Mouse (Mus musculus): ENCODE measurements around the gene Psg27. TPM values are rescaled to one million over a fixed set of nuclear protein-coding genes. Genes with fewer than 3 reads are reported as not detected.
"Not testable (repeated sequence)": the region's sequence is repeated elsewhere in the genome, so short reads cannot be mapped to it uniquely, and the experiment has no call there.

Gene Psg27
- total RNA-seq (2021) (not detected), polyA plus RNA-seq (2012; rRNA removed) (not detected in 2 replicates)
- long read RNA-seq: 0 reads

GRCm38 (mm10) chr7:18567205-18567604 is at the start of gene Psg27:
Psg27 (minus strand) TSS chr7:18567305.
- TF ChIP-seq CTCF (IDR thresholded peaks at IDR 0.05) (no peak), POLR2A (IDR thresholded peaks at IDR 0.05; ENCODE audit: insufficient read depth, low read depth, low read length) (no peak), EP300 (IDR thresholded peaks at IDR 0.05; ENCODE audit: insufficient read depth, low read depth, low read length) (no peak)
- intact Hi-C loops (cut with DNase I): no loop called here
- no peak within 1 kb of the TSS for H3K9ac ChIP-seq (ENCODE audit: low read depth, low read length)

GRCm38 (mm10) chr7:18616401-18616800 is 49.3 kb upstream of the Psg27 start, which contains the start of gene Psg23:
Psg23 (minus strand) TSS chr7:18616501.
- H3K4me3 ChIP-seq; H3K27me3 ChIP-seq (ENCODE audit: control insufficient read depth, insufficient read depth, low read length); intact Hi-C loops (cut with DNase I); DNase-seq; H3K79me2 ChIP-seq (replicated peaks; ENCODE audit: control insufficient read depth, insufficient read depth, low read length); H3K9ac ChIP-seq (ENCODE audit: low read depth, low read length); H3K36me3 ChIP-seq (ENCODE audit: control insufficient read depth, insufficient read depth, low read length); H3K27ac ChIP-seq; H3K4me1 ChIP-seq (ENCODE audit: control insufficient read depth, insufficient read depth, low read length): not testable (repeated sequence)
- 44% methylated on average over 2 of the region's 2 CpGs for WGBS

More at GRCm38 (mm10) chr7:18567205-18567604, at the start of gene Psg27:
- Histone ChIP-seq H3K4me3 (no peak within 1 kb of the TSS), H3K79me2 (replicated peaks; ENCODE audit: control insufficient read depth, insufficient read depth, low read length) (no peaks in the 10 kb centered on the region), H3K4me1 (ENCODE audit: control insufficient read depth, insufficient read depth, low read length) (no peaks in the 10 kb centered on the region), H3K27ac (no peak within 1 kb of the TSS), H3K27me3 (ENCODE audit: control insufficient read depth, insufficient read depth, low read length) (no peaks in the 10 kb centered on the region), H3K36me3 (ENCODE audit: control insufficient read depth, insufficient read depth, low read length) (no peaks in the 10 kb centered on the region)
- no peak for DNase-seq
- 81% methylated on average over 3 of the region's 3 CpGs for WGBS

GRCm38 (mm10) chr7:18559850-18560249 is 7.3 kb downstream of the Psg27 start:
- TF ChIP-seq EP300 (IDR thresholded peaks at IDR 0.05; ENCODE audit: insufficient read depth, low read depth, low read length) (no peak), POLR2A (IDR thresholded peaks at IDR 0.05; ENCODE audit: insufficient read depth, low read depth, low read length) (no peak), CTCF (IDR thresholded peaks at IDR 0.05) (no peak)
- Histone ChIP-seq H3K4me3 (no peak overlapping the region), H3K27me3 (ENCODE audit: control insufficient read depth, insufficient read depth, low read length) (no peaks in the 10 kb centered on the region), H3K79me2 (replicated peaks; ENCODE audit: control insufficient read depth, insufficient read depth, low read length) (no peaks in the 10 kb centered on the region), H3K36me3 (ENCODE audit: control insufficient read depth, insufficient read depth, low read length) (no peaks in the 10 kb centered on the region), H3K4me1 (ENCODE audit: control insufficient read depth, insufficient read depth, low read length) (no peaks in the 10 kb centered on the region), H3K9ac (ENCODE audit: low read depth, low read length) (no peak overlapping the region), H3K27ac (no peak overlapping the region)
- no peak for DNase-seq
- intact Hi-C loops (cut with DNase I): no loop called here

GRCm38 (mm10) chr7:18555751-18556150 is 11.4 kb downstream of the Psg27 start:
- H3K36me3 ChIP-seq (ENCODE audit: control insufficient read depth, insufficient read depth, low read length); H3K27ac ChIP-seq; H3K79me2 ChIP-seq (replicated peaks; ENCODE audit: control insufficient read depth, insufficient read depth, low read length); intact Hi-C loops (cut with DNase I); DNase-seq; H3K9ac ChIP-seq (ENCODE audit: low read depth, low read length); H3K4me1 ChIP-seq (ENCODE audit: control insufficient read depth, insufficient read depth, low read length); H3K27me3 ChIP-seq (ENCODE audit: control insufficient read depth, insufficient read depth, low read length); H3K4me3 ChIP-seq: not testable (repeated sequence)
- 66% methylated on average over 3 of the region's 3 CpGs for WGBS

- 52% methylated on average over 3 of the region's 3 CpGs for WGBS
- H3K27ac ChIP-seq: no peak overlapping the region
- intact Hi-C loops (cut with DNase I): no loop called here
- H3K9ac ChIP-seq (ENCODE audit: low read depth, low read length): no peak overlapping the region
- no peaks in the 10 kb centered on the region for H3K79me2 ChIP-seq (replicated peaks; ENCODE audit: control insufficient read depth, insufficient read depth, low read length)
- H3K4me1 ChIP-seq (ENCODE audit: control insufficient read depth, insufficient read depth, low read length): no peaks in the 10 kb centered on the region
- no peaks in the 10 kb centered on the region for H3K36me3 ChIP-seq (ENCODE audit: control insufficient read depth, insufficient read depth, low read length)
- no peak for TF ChIP-seq CTCF (IDR thresholded peaks at IDR 0.05)
- no peak for TF ChIP-seq EP300 (IDR thresholded peaks at IDR 0.05; ENCODE audit: insufficient read depth, low read depth, low read length)
- TF ChIP-seq POLR2A (IDR thresholded peaks at IDR 0.05; ENCODE audit: insufficient read depth, low read depth, low read length): no peak
- no peak overlapping the region for H3K4me3 ChIP-seq
- H3K27me3 ChIP-seq (ENCODE audit: control insufficient read depth, insufficient read depth, low read length): no peaks in the 10 kb centered on the region
- no peak for DNase-seq
Measured at GRCm38 (mm10) chr7:18533420-18533819, 33.7 kb downstream of the Psg27 start.

- no peak within 1 kb of the TSS for H3K4me3 ChIP-seq
- no peak within 1 kb of the TSS for H3K9ac ChIP-seq (ENCODE audit: low read depth, low read length)
- TF ChIP-seq EP300 (IDR thresholded peaks at IDR 0.05; ENCODE audit: insufficient read depth, low read depth, low read length) (no peak), POLR2A (IDR thresholded peaks at IDR 0.05; ENCODE audit: insufficient read depth, low read depth, low read length) (no peak)
- WGBS: 68% methylated on average over 1 of the region's 1 CpGs
- DNase-seq: no peak
- intact Hi-C loops (cut with DNase I): no loop called here
- no peaks in the 10 kb centered on the region for H3K79me2 ChIP-seq (replicated peaks; ENCODE audit: control insufficient read depth, insufficient read depth, low read length)
- H3K4me1 ChIP-seq (ENCODE audit: control insufficient read depth, insufficient read depth, low read length): no peaks in the 10 kb centered on the region
- H3K36me3 ChIP-seq (ENCODE audit: control insufficient read depth, insufficient read depth, low read length): no peaks in the 10 kb centered on the region
- no peaks in the 10 kb centered on the region for H3K27me3 ChIP-seq (ENCODE audit: control insufficient read depth, insufficient read depth, low read length)
- no peak within 1 kb of the TSS for H3K27ac ChIP-seq
Measured at GRCm38 (mm10) chr7:18532169-18532568, 34.9 kb downstream of the Psg27 start, which contains the start of gene Psg25. Psg25 (minus strand) TSS chr7:18532269.

All from heart, adult 2 months (tissue).